Mouse (Mus musculus): ENCODE data around the gene Gstz1.
"Not testable (repeated sequence)": the region's sequence is repeated elsewhere in the genome, so short reads cannot be mapped to it uniquely, and the experiment has no call there.

The Gstz1 gene

GRCm38 (mm10) chr12:87158099-87158498, 11.1 kb downstream of the Gstz1 start:
- no peak for DNase-seq (ENCODE audit: low spot score)

- DNase-seq (ENCODE audit: low spot score): no peak
Observed at GRCm38 (mm10) chr12:87160310-87160709, 13.3 kb downstream of the Gstz1 start.

- DNase-seq (ENCODE audit: low spot score): no peak
Observed at GRCm38 (mm10) chr12:87160815-87161214, 13.8 kb downstream of the Gstz1 start.

- DNase-seq (ENCODE audit: low spot score): no peak
Observed at GRCm38 (mm10) chr12:87175194-87175946, 28.4 kb downstream of the Gstz1 start.

- DNase-seq (ENCODE audit: low spot score): no peak
Observed at GRCm38 (mm10) chr12:87177631-87178030, 30.7 kb downstream of the Gstz1 start.

GRCm38 (mm10) chr12:87193008-87193407, 46.0 kb downstream of the Gstz1 start:
- no peak for DNase-seq (ENCODE audit: low spot score)

GRCm38 (mm10) chr12:87195069-87195468, 48.1 kb downstream of the Gstz1 start:
- no peak for DNase-seq (ENCODE audit: low spot score)

- no peak for DNase-seq (ENCODE audit: low spot score)
Observed at GRCm38 (mm10) chr12:87196310-87196709, 49.3 kb downstream of the Gstz1 start.

GRCm38 (mm10) chr12:87198792-87199191, 51.8 kb downstream of the Gstz1 start:
- no peak for DNase-seq (ENCODE audit: low spot score)

GRCm38 (mm10) chr12:87199206-87199972, 52.4 kb downstream of the Gstz1 start, which contains the start of gene Samd15:
Samd15 (plus strand) TSS chr12:87199723.
- peak; percentile 20 for DNase-seq (ENCODE audit: low spot score)

- peak; percentile 72 for DNase-seq (ENCODE audit: low spot score)
Observed at GRCm38 (mm10) chr12:87199973-87200586, 53.1 kb downstream of the Gstz1 start, which contains the start of gene Tmed8. Tmed8 (minus strand) TSS chr12:87200454.

- no peak for DNase-seq (ENCODE audit: low spot score)
Observed at GRCm38 (mm10) chr12:87201694-87202093, 54.7 kb downstream of the Gstz1 start.

- not testable (repeated sequence) for DNase-seq (ENCODE audit: low spot score)
Observed at GRCm38 (mm10) chr12:87205789-87206188, 58.8 kb downstream of the Gstz1 start.

GRCm38 (mm10) chr12:87212844-87213606, 66.1 kb downstream of the Gstz1 start:
- DNase-seq (ENCODE audit: low spot score): no peak
